Mouse (Mus musculus): ENCODE results near the gene Gm49340.
"Not testable (repeated sequence)": the region's sequence is repeated elsewhere in the genome, so short reads cannot be mapped to it uniquely, and the experiment has no call there.

Gene Gm49340

DNA sequence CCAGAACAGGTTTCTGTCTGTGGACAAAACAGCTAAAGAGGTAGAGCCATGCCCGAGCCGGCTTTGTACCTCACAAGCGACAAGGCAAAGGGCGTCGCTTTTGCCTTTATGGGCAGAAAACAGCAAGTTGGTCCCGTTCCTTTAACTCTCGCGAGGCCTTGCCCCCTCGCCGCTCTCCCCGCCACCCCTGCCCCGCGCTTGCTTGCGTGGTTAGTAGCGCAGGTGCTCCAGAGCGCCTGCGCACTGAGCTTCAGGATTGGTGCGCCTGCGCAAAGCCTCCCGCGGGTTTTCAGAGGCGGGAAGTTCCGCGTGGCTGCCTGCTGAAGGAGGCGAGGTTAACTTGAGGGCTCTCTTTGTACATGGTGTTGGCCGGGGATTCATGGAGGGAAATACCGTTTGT is at the start of gene Gm49340, which contains the start of the genes Aspa and Spata22:
Gene Gm49340 (plus strand): TSS at position 300 of the 400 bp plus-strand sequence.
Gene Aspa (minus strand): TSS at position 155 of the 400 bp plus-strand sequence.
Gene Spata22 (plus strand): TSS at position 300 of the 400 bp plus-strand sequence.
- DNase-seq (ENCODE audit: low spot score in 2 of 2), result no peak

DNA sequence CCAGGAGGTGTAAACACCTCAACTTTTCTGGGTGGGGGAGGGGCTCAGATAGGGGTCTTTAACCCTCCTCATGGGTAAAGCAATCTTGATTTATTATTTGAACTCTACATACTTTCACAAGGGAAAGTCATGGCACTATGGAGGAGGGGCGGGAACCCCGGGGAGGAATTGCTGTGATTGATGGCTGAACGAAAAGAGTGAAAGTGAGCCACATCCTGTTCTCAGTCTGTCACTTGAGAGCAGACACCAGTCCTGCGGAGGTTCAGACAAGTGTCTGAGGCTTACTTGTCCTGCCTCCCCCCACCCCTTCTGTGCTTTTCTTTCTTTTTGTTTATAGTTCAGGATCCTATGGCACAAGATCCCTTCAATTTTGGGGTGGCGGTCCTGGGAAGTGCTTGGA is 48.8 kb upstream of the Gm49340 start:
- no peak for DNase-seq (ENCODE audit: low spot score in 2 of 2)

GRCm38 (mm10) chr11:73281528-73282027 is 48.0 kb upstream of the Gm49340 start:
- peak; percentile 60 to 64 for DNase-seq (ENCODE audit: low spot score in 2 of 2)

- no peak for DNase-seq (ENCODE audit: low spot score in 2 of 2)
Measured at GRCm38 (mm10) chr11:73283369-73283768, 46.2 kb upstream of the Gm49340 start.

DNA sequence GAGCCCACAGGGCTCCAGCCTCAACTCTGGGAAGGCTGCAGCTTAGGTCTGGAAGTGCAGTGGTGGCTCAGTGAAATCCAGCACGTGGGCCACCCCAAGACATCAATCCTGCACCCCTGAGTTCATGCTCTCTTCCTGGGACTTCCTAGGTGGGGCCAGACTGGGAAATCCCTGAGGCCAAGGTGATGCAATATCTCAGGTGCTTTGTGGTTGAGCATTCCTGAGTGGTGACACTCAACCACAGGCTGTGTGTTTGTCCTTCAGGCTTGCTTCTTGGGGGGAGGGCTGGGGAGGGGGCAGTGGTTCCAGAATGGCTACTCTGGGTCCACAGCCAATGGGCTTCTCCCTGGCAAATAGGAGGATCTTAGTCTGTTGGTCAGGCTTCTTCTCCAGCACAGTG is 45.6 kb upstream of the Gm49340 start:
- no peak for DNase-seq (ENCODE audit: low spot score in 2 of 2)

DNA sequence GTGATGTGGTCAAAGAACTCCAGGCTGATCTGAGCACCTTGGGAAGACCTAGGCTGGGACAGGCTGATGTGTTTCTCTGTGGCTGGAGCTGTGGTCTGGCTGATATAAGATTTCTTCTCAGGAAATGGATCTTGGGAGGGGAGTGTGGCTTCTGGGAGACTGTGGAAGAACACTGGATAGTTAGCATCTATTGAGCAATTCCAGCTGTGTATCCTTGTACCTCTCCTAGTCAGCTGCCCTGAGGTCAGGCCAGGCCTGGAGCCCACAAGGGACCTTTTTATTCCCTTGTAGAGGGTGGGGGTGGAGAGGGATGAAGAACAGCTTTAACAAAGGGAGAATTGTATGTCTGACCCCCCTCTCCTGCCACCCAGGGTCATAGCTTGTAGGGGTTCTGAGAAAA is 45.2 kb upstream of the Gm49340 start:
- DNase-seq (ENCODE audit: low spot score in 2 of 2), result no peak

DNA sequence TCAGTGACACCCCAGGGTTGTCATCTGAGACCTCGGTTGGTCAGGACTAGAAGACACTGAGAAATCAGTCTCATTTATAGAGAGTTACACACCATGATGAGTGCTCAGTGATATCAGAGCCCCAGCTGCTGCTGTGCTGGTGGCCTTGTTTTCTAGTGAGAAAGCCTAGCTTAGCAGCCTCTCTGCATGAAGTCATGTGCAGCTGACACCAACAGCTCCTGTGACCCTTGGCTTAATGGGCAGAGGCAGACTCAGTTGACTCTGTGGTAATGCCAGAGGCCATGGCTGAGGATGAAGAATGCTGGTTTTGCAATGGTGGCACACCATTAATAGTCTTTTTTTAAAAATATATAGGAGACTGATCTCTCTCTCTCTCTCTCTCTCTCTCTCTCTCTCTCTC is 39.9 kb upstream of the Gm49340 start:
- DNase-seq (ENCODE audit: low spot score in 2 of 2), result peak in 1 of 2 experiments; percentile 26

- DNase-seq (ENCODE audit: low spot score in 2 of 2), result no peak
Measured at GRCm38 (mm10) chr11:73303123-73303522, 26.4 kb upstream of the Gm49340 start.

- no peak for DNase-seq (ENCODE audit: low spot score in 2 of 2)
Measured at GRCm38 (mm10) chr11:73315961-73316360, 13.6 kb upstream of the Gm49340 start.

- DNase-seq (ENCODE audit: low spot score in 2 of 2), result not testable (repeated sequence)
Measured at GRCm38 (mm10) chr11:73318581-73318980, 11.0 kb upstream of the Gm49340 start.

DNA sequence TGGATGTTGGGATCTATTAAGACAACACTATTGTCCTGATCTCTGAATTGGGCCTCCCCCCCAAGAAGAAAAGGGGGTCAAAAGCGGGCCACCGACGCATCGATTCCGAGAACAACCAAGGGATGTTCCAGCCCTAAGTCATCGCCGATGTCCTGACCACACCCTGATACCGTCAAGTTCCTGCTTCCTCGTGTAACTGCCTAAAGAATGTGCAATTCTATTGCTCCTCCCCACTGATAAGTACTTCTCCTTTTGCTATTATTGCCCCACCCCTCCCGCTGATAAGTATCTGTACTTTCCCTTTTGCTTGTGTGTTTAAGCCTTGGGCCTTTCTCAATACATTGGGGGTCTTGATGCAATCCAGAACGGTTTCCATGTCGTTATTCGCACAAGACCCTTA is 8.5 kb upstream of the Gm49340 start:
- not testable (repeated sequence) for DNase-seq (ENCODE audit: low spot score in 2 of 2)

- no peak for DNase-seq (ENCODE audit: low spot score in 2 of 2)
Measured at GRCm38 (mm10) chr11:73323906-73324830, 5.4 kb upstream of the Gm49340 start.

DNA sequence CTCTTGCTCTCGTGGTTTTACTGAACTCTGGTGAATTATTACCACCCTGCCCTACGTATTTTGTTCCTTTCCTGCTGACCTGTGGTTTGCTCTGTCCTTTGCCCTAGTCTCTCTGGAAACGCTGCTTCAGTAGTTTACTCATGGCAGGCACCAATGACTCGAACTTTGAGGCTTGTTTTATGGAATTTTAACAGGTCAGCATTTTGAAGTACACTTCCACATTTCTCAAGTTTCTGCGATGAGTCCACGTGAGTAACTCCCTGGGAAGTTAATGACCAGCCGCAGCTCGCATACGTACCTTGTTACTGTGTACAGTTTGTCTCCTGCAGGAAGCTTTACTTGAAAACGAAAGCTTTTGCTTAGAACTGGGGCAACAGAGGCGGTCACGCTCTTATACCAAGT is 3.1 kb upstream of the Gm49340 start:
- DNase-seq (ENCODE audit: low spot score in 2 of 2), result peak; percentile 21 to 23

GRCm38 (mm10) chr11:73327361-73327760 is 2.2 kb upstream of the Gm49340 start:
- no peak for DNase-seq (ENCODE audit: low spot score in 2 of 2)

- DNase-seq (ENCODE audit: low spot score in 2 of 2), result no peak
Measured at GRCm38 (mm10) chr11:73333357-73333756, 3.8 kb downstream of the Gm49340 start.

DNA sequence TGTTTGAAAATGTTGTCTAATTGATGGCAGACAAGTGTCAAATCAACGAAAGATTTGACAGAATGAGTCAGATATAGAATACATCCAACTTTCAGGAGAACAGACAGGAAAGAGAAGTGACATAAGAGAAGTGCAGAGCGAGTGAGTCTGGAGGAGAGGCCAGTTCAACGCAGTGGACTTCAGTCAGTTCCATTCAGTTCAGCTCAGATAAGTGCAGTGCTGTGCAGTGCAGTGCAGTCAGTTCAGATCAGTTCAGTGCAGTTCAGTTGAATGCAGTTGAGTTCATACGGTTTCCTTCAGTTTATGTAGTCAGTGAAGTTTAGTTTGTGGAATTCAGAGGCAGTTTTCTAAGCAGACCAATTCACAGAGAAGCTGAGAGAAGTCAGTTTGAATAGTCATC is 7.4 kb downstream of the Gm49340 start:
- no peak for DNase-seq (ENCODE audit: low spot score in 2 of 2)

- DNase-seq (ENCODE audit: low spot score in 2 of 2), result no peak
Measured at GRCm38 (mm10) chr11:73350483-73350882, 20.9 kb downstream of the Gm49340 start, which contains the start of gene Olfr20. Gene Olfr20 (plus strand): TSS chr11:73350783.

- DNase-seq (ENCODE audit: low spot score in 2 of 2), result no peak
Measured at GRCm38 (mm10) chr11:73370946-73371345, 41.4 kb downstream of the Gm49340 start, which contains the start of gene Olfr376. Gene Olfr376 (plus strand): TSS chr11:73371246.

GRCm38 (mm10) chr11:73395374-73395773 is 65.8 kb downstream of the Gm49340 start:
- no peak for DNase-seq (ENCODE audit: low spot score in 2 of 2)

DNA sequence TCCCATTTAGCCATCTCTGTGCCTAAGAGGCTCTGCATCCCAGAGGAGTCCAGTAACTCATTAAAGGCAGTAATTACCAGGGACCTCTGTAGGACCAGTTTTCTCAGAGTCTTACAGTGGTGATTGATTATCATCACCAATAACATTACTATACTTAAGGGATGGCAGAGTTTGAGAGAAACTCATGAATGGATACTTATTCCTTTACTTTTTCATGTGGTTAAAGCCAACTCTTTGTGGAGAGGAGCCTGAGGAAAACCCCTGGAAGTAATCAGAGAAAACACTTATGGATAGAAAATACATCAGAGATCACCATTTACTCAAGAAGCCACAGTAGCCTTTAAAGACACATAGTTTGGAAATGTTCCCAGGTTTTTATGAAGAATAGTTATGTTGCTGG is 70.0 kb downstream of the Gm49340 start, which contains the start of gene Olfr1:
Gene Olfr1 (minus strand): TSS at position 101 of the 400 bp plus-strand sequence.
- DNase-seq (ENCODE audit: low spot score in 2 of 2), result no peak

Data from urinary bladder, postnatal 36 days (tissue).